Mouse (Mus musculus) ES-E14 (cell line): ENCODE measurements at regions not wholly inside any gene's neighbourhood (a gene's known extent, or its start where the extent isn't known, plus 50 kb on each side); places are given as distances from the start of the nearest gene placed in this dataset.

Experiments
- CHD2 ChIP-seq: IDR thresholded peaks from 2 replicates; pipeline ENCODE4 v1.6.1; 2014; ENCODE audit warnings: mild to moderate bottlenecking, low read depth, low read length, inconsistent platforms
- HCFC1 ChIP-seq: IDR thresholded peaks from 2 replicates; pipeline ENCODE4 v1.6.1; 2012; ENCODE audit warnings: low read length, inconsistent platforms, borderline replicate concordance; ENCODE audit not compliant: insufficient read depth
- MAFK ChIP-seq: IDR thresholded peaks from 2 replicates; pipeline ENCODE4 v1.6.1; 2014; ENCODE audit warnings: mild to moderate bottlenecking, low read depth, low read length, inconsistent platforms; ENCODE audit not compliant: insufficient read depth
- ZC3H11A ChIP-seq: IDR thresholded peaks from 2 replicates; pipeline ENCODE4 v1.6.1; 2012; ENCODE audit warnings: low read depth, mild to moderate bottlenecking, inconsistent platforms, low read length, borderline replicate concordance
- ZNF384 ChIP-seq: IDR thresholded peaks from 2 replicates; pipeline ENCODE4 v1.6.1; 2012; ENCODE audit warnings: low read depth, low read length, inconsistent platforms

DNA sequence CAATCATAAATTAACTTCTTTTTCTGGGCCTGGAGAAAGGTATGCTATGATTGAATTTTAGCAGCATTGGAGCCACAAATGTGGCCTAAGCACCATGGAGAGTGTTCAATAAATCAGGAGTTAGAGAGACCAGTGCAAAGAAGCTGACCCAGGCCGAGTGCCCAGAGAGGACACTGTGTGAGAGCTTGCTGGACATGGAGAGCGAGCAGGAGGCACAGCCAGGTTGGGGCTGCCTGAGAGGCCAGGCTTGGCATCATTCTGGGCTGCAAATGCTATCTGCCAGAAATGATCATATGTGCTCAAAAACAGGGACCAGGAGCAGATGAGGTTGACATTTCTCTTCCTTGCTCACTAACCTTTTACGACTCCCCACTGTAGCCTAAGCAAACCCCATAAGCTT, 224.5 kb upstream of the 4931429L15Rik start:
- TF ChIP-seq ZNF384 (no peak), HCFC1 (no peak), CHD2 (no peak), MAFK (no peak), ZC3H11A (no peak)
